Mouse (Mus musculus) adrenal gland (tissue): Measurements from ENCODE around the gene Pdzph1.

Experiments
- intact Hi-C: fragments of 180-260 bp; cut with DNase I; formaldehyde crosslinking; loops from one replicate; pipeline ENCODE4 v1.15.1; 2025
- long read RNA-seq, 2 experiments: library from polyadenylated mRNA; unstranded; transcript quantifications; one replicate each; pipeline ENCODE4 v2.0.0; 2020; ENCODE audit warnings: borderline replicate concordance in 1 of 2; ENCODE audit not compliant: insufficient replicate concordance in 1 of 2

The Pdzph1 gene
- long read RNA-seq, experiment 1 = 0 reads
- long read RNA-seq, experiment 2 = 0 reads

GRCm38 (mm10) chr17:58991275-58991674, at the start of gene Pdzph1:
Pdzph1 (minus strand) TSS chr17:58991375.
- intact Hi-C loops = no loop called here

- intact Hi-C loops = no loop called here
Measured at GRCm38 (mm10) chr17:59039754-59040153, 48.6 kb upstream of the Pdzph1 start.

- intact Hi-C loops = no loop called here
Measured at GRCm38 (mm10) chr17:59033445-59033844, 42.3 kb upstream of the Pdzph1 start.

GRCm38 (mm10) chr17:59026336-59026735, 35.2 kb upstream of the Pdzph1 start:
- intact Hi-C loops = no loop called here

- intact Hi-C loops = no loop called here
Measured at GRCm38 (mm10) chr17:59024502-59024901, 33.3 kb upstream of the Pdzph1 start.

- intact Hi-C loops = no loop called here
Measured at GRCm38 (mm10) chr17:59023971-59024370, 32.8 kb upstream of the Pdzph1 start.

GRCm38 (mm10) chr17:59018666-59019065, 27.5 kb upstream of the Pdzph1 start:
- intact Hi-C loops = no loop called here

- intact Hi-C loops = loop anchor here (5.0 kb wide), 1 partner anchor 426 kb away; no protein-coding TSS in a partner anchor
Measured at GRCm38 (mm10) chr17:59013091-59013459, 21.9 kb upstream of the Pdzph1 start, which contains the start of gene Nudt12. Nudt12 (minus strand) TSS chr17:59013372.

- intact Hi-C loops = loop anchor here (5.0 kb wide), 1 partner anchor 425 kb away; no protein-coding TSS in a partner anchor
Measured at GRCm38 (mm10) chr17:59012421-59013090, 21.4 kb upstream of the Pdzph1 start.

- intact Hi-C loops = loop anchor here (5.0 kb wide), 1 partner anchor 424 kb away; no protein-coding TSS in a partner anchor
Measured at GRCm38 (mm10) chr17:59011546-59012307, 20.6 kb upstream of the Pdzph1 start.

- intact Hi-C loops = no loop called here
Measured at GRCm38 (mm10) chr17:58973237-58973636, 17.9 kb downstream of the Pdzph1 start.

GRCm38 (mm10) chr17:58959905-58960304, 31.3 kb downstream of the Pdzph1 start:
- intact Hi-C loops = loop anchor here (2.0 kb wide), 1 partner anchor 139 kb away; no protein-coding TSS in a partner anchor

GRCm38 (mm10) chr17:58957055-58957454, 34.1 kb downstream of the Pdzph1 start:
- intact Hi-C loops = no loop called here

GRCm38 (mm10) chr17:58943015-58943822, 48.0 kb downstream of the Pdzph1 start:
- intact Hi-C loops = no loop called here

- intact Hi-C loops = no loop called here
Measured at GRCm38 (mm10) chr17:58938598-58938997, 52.6 kb downstream of the Pdzph1 start.

GRCm38 (mm10) chr17:58937533-58937932, 53.6 kb downstream of the Pdzph1 start:
- intact Hi-C loops = no loop called here

GRCm38 (mm10) chr17:58932983-58933280, 58.2 kb downstream of the Pdzph1 start:
- intact Hi-C loops = no loop called here

- intact Hi-C loops = no loop called here
Measured at GRCm38 (mm10) chr17:58932279-58932982, 58.7 kb downstream of the Pdzph1 start.

GRCm38 (mm10) chr17:58924754-58925546, 66.2 kb downstream of the Pdzph1 start:
- intact Hi-C loops = no loop called here

- intact Hi-C loops = no loop called here
Measured at GRCm38 (mm10) chr17:58923901-58924476, 67.2 kb downstream of the Pdzph1 start.
